Mouse (Mus musculus) bone marrow macrophage, adult 2 months (primary cell): ENCODE results near the gene Itgb2l. TPM values are rescaled to one million over a fixed set of nuclear protein-coding genes. Genes with fewer than 3 reads are reported as not detected.
"Not testable (repeated sequence)": the region's sequence is repeated elsewhere in the genome, so short reads cannot be mapped to it uniquely, and the experiment has no call there.

Source experiments
- H3K27ac ChIP-seq: 2 replicates; pipeline ENCODE4 v1.5.1; 2012; ENCODE audit warnings: low read depth, low read length; ENCODE audit not compliant: insufficient read depth
- H3K4me1 ChIP-seq: 2 replicates; pipeline ENCODE4 v1.6.1; 2012; ENCODE audit warnings: low read length; ENCODE audit not compliant: control insufficient read depth, insufficient read depth
- H3K4me3 ChIP-seq: 2 replicates; pipeline ENCODE4 v1.5.1; 2012; ENCODE audit warnings: mild to moderate bottlenecking, low read length, moderate library complexity; ENCODE audit not compliant: insufficient read depth
- CTCF ChIP-seq: IDR thresholded peaks from 2 replicates; pipeline ENCODE4 v1.5.1; 2012; ENCODE audit warnings: low read depth, mild to moderate bottlenecking, low read length, moderate library complexity
- POLR2A ChIP-seq: IDR thresholded peaks from 2 replicates; pipeline ENCODE4 v1.6.1; 2012; ENCODE audit warnings: mild to moderate bottlenecking, low read depth, low read length, borderline replicate concordance
- polyA plus RNA-seq: library from polyadenylated mRNA; stranded (reverse); fragments of >200 nt; gene quantifications from 2 replicates; pipeline ENCODE4 v1.2.4, GENCODE M21; 2012; ENCODE audit not compliant: missing spikeins, insufficient read depth, insufficient read length

Itgb2l gene
- polyA plus RNA-seq, 1 experiment = not detected

DNA sequence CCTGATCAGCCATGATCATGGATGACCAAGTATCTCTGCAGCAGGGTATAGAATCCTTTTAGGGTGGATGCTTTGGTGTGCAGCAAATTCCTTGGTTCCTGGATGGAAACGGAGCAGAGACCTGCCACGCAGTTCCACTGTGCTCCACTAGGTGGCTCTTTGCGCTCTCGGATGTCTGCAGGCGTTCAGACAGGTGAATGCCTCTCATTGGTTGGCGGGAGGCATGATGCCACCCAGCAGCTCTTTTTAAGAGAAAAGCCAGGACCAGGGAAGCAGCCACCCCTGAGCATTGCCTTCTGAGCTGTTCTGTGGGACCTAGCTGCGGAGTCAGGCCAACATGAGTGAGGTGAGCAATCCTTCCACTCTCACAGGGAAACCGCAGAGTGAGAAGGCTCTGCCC, 24.0 kb upstream of the Itgb2l start, which contains the start of gene Pcp4:
TSS of gene Pcp4 (plus strand) at position 162 of the 400 bp plus-strand sequence.
- H3K4me1 ChIP-seq = no peaks in the 10 kb centered on the region
- no peak within 1 kb of the TSS for H3K4me3 ChIP-seq
- TF ChIP-seq CTCF = peak; percentile 89
- TF ChIP-seq POLR2A = no peak
- H3K27ac ChIP-seq = no peak within 1 kb of the TSS

DNA sequence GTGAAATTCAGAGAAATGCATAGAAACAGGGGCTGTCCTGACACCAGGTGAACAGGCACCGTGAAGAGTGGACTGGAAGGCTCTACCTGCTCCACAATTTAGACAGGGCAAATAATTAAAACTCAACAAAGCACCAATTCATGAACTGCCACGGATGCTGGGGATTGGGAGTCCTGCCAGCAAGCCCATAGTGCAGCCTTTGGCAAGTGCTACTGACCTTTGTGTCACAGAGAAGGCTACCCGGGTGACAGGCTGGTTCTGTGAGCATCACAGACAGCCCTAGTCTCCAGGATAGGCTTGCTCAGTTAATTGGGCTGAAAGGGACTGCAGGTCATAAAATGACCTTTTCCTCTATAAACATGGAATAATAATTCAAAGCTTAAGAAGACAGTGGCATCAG, 17.4 kb upstream of the Itgb2l start:
- H3K27ac ChIP-seq = no peak overlapping the region

DNA sequence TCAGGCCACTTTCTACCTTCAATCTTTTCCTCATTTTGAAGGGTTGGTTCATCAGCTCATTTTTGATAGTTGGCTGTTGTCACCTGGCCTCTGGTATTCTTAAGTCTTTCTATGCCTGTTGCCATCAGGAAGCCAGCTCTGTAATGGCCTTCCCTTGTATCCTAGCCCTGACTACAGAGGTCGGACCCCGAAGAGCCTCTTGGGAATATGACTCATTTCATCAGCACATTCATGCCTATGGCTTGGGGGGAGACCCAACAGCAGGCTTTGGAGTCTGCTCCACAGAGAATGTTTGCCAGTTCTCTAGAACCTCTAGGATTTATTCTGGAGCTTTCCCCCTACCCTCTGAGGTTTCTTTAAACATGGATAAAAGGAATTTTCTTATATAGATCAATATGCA, 15.9 kb upstream of the Itgb2l start:
- TF ChIP-seq POLR2A (no peak), CTCF (no peak)
- Histone ChIP-seq H3K27ac (no peak overlapping the region), H3K4me1 (no peaks in the 10 kb centered on the region), H3K4me3 (no peak overlapping the region)

More for the DNA sequence above, 17.4 kb upstream of the Itgb2l start:
- no peaks in the 10 kb centered on the region for H3K4me1 ChIP-seq
- no peak for TF ChIP-seq POLR2A
- H3K4me3 ChIP-seq = no peak overlapping the region

DNA sequence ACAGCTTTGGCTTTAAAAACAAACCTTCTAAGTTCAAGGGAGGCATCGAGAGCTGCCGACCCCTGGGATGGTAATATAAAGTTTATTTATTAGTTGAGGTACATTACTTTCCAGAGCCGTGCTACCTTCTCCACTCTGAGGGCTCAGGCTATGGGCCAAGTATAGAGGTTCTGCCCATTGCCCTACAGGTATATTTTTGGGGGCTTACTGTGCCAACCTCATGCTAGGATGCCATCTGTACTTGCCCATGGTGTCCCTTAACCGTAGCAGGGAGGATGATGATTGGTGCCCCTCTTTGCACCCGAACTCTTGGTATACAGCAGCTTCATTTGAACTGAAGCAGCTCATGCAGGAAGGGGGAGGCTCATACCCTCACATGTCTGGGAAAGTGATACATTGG, 14.2 kb upstream of the Itgb2l start:
- H3K4me1 ChIP-seq = no peaks in the 10 kb centered on the region
- no peak overlapping the region for H3K4me3 ChIP-seq
- no peak overlapping the region for H3K27ac ChIP-seq
- TF ChIP-seq POLR2A = no peak
- no peak for TF ChIP-seq CTCF

DNA sequence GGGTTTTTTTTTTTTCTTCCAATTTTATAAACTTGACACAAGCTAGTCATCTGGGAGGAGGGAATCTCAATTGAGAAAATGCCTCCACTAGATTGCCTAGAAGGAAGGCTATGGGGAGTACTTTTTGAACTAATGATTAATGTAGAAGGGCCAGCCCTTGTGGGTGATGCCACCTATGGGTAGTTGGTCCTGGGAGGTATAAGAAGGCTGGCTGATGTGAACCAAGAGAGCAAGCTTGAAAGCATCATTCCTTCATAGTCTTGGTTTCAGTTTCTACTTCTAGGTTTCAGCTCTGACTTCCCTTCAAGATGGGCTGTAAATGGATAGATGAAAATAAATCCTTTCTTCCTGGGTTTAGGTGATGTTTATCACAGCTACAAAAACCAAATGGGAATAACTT, 10.7 kb upstream of the Itgb2l start:
- H3K4me3 ChIP-seq = no peak overlapping the region
- H3K4me1 ChIP-seq = no peaks in the 10 kb centered on the region
- no peak overlapping the region for H3K27ac ChIP-seq
- TF ChIP-seq CTCF = no peak
- no peak for TF ChIP-seq POLR2A

DNA sequence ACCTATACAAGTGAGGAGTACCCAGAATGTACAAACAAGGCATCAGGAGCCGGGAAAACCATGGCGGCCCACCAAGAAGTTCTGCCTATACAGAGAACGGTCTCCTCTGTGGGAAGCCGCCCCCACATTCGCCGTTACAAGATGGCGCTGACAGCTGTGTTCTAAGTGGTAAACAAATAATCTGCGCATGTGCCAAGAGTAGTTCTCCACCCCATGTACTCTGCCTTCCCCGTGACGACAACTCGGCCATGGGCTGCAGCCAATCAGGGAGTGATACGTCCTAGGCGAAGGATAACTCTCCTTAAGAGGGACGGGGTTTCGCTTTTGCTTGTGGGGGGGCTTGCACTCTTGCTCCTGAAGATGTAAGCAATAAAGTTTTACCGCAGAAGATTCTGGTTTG, 7.5 kb upstream of the Itgb2l start:
- not testable (repeated sequence) for H3K4me3 ChIP-seq, H3K27ac ChIP-seq, H3K4me1 ChIP-seq

DNA sequence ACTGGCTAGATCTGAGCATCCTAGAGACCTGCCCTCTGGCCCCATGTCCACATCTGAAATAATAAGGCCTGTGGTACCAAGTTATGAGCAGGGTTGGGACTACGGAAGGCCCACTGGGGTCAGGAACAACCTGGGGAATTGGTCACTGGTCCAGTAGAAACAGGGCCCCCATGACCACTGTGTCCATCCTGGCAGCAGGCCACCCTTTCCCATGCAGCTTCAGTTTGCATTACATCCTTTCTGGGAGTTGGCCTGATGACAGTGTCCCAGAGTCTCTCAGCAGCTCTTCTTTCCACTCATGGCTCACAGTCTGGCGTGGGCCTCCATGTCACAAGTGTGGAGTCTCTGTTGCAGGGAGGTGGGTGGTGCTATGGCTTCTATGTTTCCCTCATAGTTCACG, 1.6 kb downstream of the Itgb2l start:
- Histone ChIP-seq H3K4me3 (no peak overlapping the region), H3K27ac (no peak overlapping the region)
- TF ChIP-seq CTCF = no peak
- no peak for TF ChIP-seq POLR2A

DNA sequence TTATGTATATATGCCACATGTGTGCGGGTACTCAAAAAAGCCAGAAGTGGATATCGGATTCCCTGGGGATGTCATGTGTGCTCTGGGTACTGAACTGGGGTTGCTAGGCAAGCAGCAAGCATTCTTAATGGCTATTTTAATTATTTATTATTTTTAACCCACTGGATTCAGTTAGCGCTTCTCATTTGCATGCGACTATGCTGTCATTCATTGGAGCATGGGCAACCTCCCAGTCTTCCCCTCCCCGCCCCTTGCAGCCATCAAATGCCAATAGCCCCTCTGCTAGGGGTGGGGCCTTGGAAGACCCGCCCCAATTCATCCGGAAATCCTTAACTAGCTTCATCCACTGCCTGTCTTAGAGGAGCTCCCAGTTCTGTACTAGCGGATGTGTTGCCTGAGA, 2.5 kb downstream of the Itgb2l start:
- no peak overlapping the region for H3K27ac ChIP-seq
- no peaks in the 10 kb centered on the region for H3K4me1 ChIP-seq
- H3K4me3 ChIP-seq = no peak overlapping the region
- no peak for TF ChIP-seq POLR2A

More for the DNA sequence above, 1.6 kb downstream of the Itgb2l start:
- H3K4me1 ChIP-seq = no peaks in the 10 kb centered on the region

DNA sequence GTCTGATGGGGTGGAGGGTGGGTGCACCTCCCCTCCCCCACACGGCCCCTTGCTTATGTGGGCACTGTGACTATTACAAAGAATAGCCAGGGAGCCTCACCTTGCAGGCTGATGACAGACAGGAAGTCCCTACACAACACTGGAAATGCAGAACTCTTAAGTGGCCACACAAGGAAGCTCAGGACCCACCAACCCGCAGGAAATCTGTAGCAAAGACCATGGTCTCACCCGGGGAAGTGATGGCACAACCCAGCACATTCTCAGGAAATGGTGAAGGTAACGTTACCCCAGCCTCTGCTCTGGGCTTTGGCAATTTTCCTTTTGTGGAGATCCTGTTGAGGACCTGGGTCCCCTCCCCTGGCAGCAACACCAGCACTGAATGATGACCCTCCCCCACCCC, 3.7 kb downstream of the Itgb2l start:
- no peak for TF ChIP-seq CTCF
- no peak for TF ChIP-seq POLR2A
- Histone ChIP-seq H3K4me3 (no peak overlapping the region), H3K27ac (no peak overlapping the region), H3K4me1 (no peaks in the 10 kb centered on the region)

DNA sequence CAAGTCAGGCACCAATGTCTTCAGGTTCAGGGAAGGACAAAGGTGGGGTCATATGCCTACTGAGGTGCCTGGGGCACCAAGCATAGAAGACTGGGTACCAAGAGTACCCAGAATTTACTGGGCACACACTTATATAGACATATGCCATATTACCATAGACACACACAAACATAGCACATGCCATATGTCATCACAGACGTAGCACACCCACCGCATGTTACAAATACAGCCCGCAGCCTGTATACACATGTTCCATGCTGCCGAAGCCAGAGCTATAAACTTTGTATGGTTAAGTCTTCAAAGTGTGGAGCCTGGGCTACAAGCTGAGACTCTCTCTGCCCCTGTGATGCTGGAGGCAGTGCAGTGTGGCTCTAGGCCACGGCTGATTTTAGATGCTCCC, 4.5 kb downstream of the Itgb2l start:
- Histone ChIP-seq H3K27ac (no peak overlapping the region), H3K4me1 (no peaks in the 10 kb centered on the region), H3K4me3 (no peak overlapping the region)
- no peak for TF ChIP-seq CTCF
- no peak for TF ChIP-seq POLR2A

DNA sequence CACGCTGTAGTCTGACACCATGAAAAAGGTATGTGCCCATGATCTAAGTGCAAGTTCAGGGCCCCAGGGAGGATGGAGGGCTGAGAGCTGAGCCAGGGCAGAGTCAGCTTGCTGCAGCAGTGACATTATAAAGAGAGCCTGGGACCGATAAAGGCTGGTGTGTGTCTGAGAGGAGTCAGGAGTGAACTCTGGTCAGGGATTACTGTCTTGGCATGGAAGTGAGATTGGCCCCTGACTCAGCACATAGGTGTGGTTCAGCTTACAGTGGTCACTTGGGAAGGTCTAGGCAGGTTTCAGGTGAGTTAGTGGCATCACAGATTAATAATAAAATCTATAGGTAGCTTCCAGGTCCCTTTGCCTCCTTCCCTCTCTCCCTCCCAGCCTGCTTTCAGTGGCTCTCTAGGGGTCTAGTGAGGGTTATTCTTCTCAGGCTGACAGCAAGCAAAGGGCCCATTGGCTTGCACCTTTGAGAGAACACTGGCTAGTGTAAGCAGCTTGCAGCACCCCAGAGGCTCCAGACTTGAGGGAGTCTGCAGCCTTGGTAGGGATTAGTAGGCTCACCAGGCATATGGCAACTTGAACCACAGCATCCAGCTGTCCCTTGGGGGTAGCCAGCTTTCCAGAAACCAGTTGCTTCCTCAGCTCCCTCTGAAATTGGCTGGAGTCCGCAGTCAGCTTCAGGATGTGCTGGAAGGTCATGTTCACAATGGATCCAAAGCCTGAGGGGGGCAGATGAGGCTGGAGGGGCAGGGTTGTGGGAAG, 9.2 kb downstream of the Itgb2l start:
- no peak overlapping the region for H3K27ac ChIP-seq
- no peak overlapping the region for H3K4me3 ChIP-seq
- TF ChIP-seq POLR2A (no peak), CTCF (no peak)
- no peaks in the 10 kb centered on the region for H3K4me1 ChIP-seq
